Mouse (Mus musculus) kidney, postnatal 0 days (tissue): ENCODE results near the gene Cfl1. TPM values are rescaled to one million over a fixed set of nuclear protein-coding genes. Genes with fewer than 3 reads are reported as not detected.

Experiments used
- ATAC-seq: fragments of 200-750 bp; cut with Nextera tagmentation; replicated peaks from 2 replicates; pipeline ENCODE4 v1.8.0; 2017; ENCODE audit warnings: low read depth, moderate number of reproducible peaks, moderate TSS enrichment, moderate library complexity; ENCODE audit not compliant: low FRiP score
- DNase-seq: peaks from one replicate; pipeline ENCODE4 v3.0.0-alpha.2; 2016; ENCODE audit warnings: low spot score
- H3K27ac ChIP-seq: fragments of 300-500 bp; sonication (generic); 2 replicates; pipeline ENCODE4 v1.5.1; 2014; ENCODE audit warnings: mild to moderate bottlenecking
- H3K27me3 ChIP-seq: fragments of 300-500 bp; sonication (generic); 2 replicates; pipeline ENCODE4 v1.6.1; 2014; ENCODE audit warnings: low read length, mixed read lengths; ENCODE audit not compliant: insufficient read depth
- H3K36me3 ChIP-seq: fragments of 300-500 bp; sonication (generic); 2 replicates; pipeline ENCODE4 v1.6.1; 2014; ENCODE audit warnings: low read length, mixed read lengths; ENCODE audit not compliant: insufficient read depth
- H3K4me1 ChIP-seq: fragments of 300-500 bp; sonication (generic); replicated peaks from 2 replicates; pipeline ENCODE4 v1.6.1; 2014; ENCODE audit warnings: antibody characterized with exemption, low read length, mixed read lengths; ENCODE audit not compliant: insufficient read depth
- H3K4me2 ChIP-seq: fragments of 300-500 bp; sonication (generic); 2 replicates; pipeline ENCODE4 v1.6.1; 2014; ENCODE audit warnings: mild to moderate bottlenecking, low read length, moderate library complexity, mixed read lengths
- H3K4me3 ChIP-seq: fragments of 300-500 bp; sonication (generic); replicated peaks from 2 replicates; pipeline ENCODE4 v1.5.1; 2014; ENCODE audit warnings: low read depth, low read length
- H3K9ac ChIP-seq: fragments of 300-500 bp; sonication (generic); 2 replicates; pipeline ENCODE4 v1.6.1; 2014; ENCODE audit warnings: low read depth, low read length
- H3K9me3 ChIP-seq: fragments of 300-500 bp; sonication (generic); replicated peaks from 2 replicates; pipeline ENCODE4 v1.6.1; 2016; ENCODE audit warnings: low read length, inconsistent platforms, mixed read lengths
- CTCF ChIP-seq: IDR thresholded peaks from 2 replicates; pipeline ENCODE4 v1.5.1; 2016; ENCODE audit warnings: antibody characterized with exemption, low read depth, mild to moderate bottlenecking, moderate library complexity
- WGBS: fragments of 180-500 bp; shearing (Covaris S2); extraction: QIAGEN DNeasy Blood & Tissue Kit; methylation state at CpG from one replicate; pipeline ENCODE4 v1.1.7; 2014; 5-methylcytosine and 5-hydroxymethylcytosine counted together
- polyA plus RNA-seq: library from polyadenylated mRNA; unstranded; fragments of >200 nt; fragmentation: Nextera tagmentation; extraction: Ambion mirVana; gene quantifications from 2 replicates; pipeline ENCODE4 v1.2.1, GENCODE M21; 2015

Cfl1 gene
- 2,170 and 2,281 TPM in 2 replicates for polyA plus RNA-seq

DNA sequence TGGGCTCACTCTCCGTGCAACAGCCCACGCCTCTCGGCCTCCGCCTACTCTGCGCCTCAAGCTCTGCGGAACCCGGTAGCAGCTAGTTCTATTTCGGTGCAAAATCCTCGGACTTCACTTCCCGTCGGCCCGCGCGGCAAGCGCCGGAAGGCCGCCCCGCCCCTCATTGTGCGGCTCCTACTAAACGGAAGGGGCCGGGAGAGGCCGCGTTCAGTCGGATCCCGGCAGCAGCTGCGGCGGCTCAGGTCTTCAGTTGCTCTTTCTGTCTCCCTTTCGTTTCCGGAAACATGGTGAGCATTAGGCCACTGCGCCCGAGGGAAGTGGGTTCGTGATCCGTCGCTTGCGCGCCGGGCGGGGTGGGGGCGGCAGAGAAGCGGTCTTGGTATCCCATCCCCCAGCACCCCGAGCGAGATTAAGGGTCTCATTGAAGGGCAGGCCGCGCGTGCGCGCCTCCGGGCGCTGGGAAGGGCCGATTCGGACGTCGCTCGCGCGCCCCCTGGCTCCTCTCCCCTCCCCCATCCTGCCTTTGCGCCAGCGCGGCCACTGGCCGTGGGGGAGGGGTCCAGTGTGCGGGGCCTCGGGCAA lies at the start of gene Cfl1:
Cfl1 (plus strand) TSS at position 143 of the 585 bp plus-strand sequence.
- TF ChIP-seq CTCF: peak; percentile 36; the same call in 1 of the 2 replicates
- WGBS: under 1% methylated on average over 61 of the region's 62 CpGs
- Histone ChIP-seq H3K9me3 (no peaks in the 10 kb centered on the region), H3K4me2 (peak within 1 kb of the TSS; percentile 77), H3K4me1 (peaks cover 4% of the 10 kb centered on the region), H3K27me3 (no peaks in the 10 kb centered on the region), H3K36me3 (peaks cover 21% of the 10 kb centered on the region; the same call in 1 of the 2 replicates), H3K27ac (peak within 1 kb of the TSS; percentile 99), H3K4me3 (peak within 1 kb of the TSS; percentile 99), H3K9ac (peak within 1 kb of the TSS; percentile 87)
- ATAC-seq (peak; percentile 53), DNase-seq (peak; percentile 98)

DNA sequence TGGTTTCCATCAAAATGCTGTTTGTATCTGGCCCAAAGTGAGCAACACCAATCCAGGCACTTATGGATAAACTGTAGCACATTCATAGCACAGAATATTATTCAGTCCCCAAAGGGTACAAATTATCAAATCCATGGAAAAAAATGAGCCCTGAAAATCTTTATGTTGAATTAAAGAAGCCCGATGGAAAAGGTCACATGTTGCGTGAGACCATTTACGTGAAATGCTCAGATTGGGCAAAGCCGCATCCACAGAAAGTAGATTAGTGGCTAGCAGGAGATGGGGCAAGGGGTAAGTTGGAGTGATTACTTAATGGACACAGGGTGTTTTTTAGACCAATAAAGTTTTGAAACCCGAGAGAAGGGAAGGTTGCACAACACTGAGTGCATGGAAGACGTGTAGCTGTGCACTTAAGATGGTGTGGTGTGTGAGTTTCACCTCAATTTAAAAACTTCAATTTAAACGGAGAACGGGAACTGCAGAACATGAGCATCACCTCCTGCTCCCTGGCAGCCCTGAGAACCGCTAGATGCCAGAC lies 45.8 kb upstream of the Cfl1 start:
- no peak overlapping the region for H3K4me3 ChIP-seq
- H3K4me2 ChIP-seq: no peak overlapping the region
- no peak for TF ChIP-seq CTCF
- WGBS: 58% methylated on average over 9 of the region's 9 CpGs
- H3K4me1 ChIP-seq: peaks cover 16% of the 10 kb centered on the region
- no peak for ATAC-seq
- DNase-seq: no peak
- no peaks in the 10 kb centered on the region for H3K36me3 ChIP-seq
- H3K9ac ChIP-seq: no peak overlapping the region
- H3K9me3 ChIP-seq: no peaks in the 10 kb centered on the region
- H3K27me3 ChIP-seq: peaks cover 8% of the 10 kb centered on the region; the same call in 1 of the 2 replicates
- no peak overlapping the region for H3K27ac ChIP-seq

DNA sequence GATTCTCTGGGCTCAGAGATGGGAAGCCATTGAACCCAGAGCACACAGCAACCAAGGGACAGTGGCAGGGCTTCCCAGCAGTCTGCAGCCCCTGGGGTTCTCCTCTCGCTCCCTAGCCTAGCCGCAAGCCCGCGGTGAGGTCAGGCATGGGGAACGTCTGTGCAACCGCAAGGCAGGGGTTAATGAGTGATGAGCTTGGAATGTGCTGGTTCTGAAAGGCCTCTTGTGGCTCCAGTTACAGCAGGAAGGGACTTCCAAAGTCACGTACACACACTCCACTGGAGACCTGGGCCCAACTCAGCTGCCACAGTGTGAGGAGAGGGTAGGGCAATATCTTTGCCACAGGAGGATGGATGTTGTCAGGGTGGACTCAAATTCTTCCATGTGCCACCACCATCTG lies 45.3 kb upstream of the Cfl1 start:
- Histone ChIP-seq H3K4me1 (peaks cover 16% of the 10 kb centered on the region), H3K36me3 (no peaks in the 10 kb centered on the region), H3K9me3 (no peaks in the 10 kb centered on the region), H3K4me2 (no peak overlapping the region), H3K27me3 (peaks cover 8% of the 10 kb centered on the region; the same call in 1 of the 2 replicates), H3K27ac (no peak overlapping the region), H3K9ac (0 out of 2 replicates have a peak overlapping the region, but pooled peaks have one; percentile 4), H3K4me3 (no peak overlapping the region)
- WGBS: 7% methylated on average over 7 of the region's 7 CpGs
- no peak for DNase-seq
- no peak for TF ChIP-seq CTCF
- ATAC-seq: peak; percentile 19; the same call in 1 of the 2 replicates

DNA sequence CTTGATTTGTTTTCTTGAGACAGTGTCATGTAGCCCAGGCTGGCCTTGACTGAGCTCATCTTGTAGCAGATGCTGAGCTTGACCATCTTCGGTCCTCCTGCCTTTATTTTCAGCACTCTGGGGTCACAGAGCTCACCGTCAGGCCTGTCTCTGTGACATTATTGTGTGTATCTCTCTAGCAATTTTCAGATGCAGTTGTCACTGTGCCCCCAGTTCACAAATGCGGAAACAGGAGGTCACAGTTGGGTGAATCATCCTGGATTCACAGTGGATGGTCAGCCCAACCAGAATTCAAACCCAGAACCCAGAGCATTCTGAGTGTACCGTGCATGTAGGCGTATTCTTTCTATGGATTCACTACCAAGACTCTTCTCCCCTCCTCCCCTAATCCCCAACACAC lies 44.5 kb upstream of the Cfl1 start:
- no peak for TF ChIP-seq CTCF
- Histone ChIP-seq H3K4me1 (peaks cover 16% of the 10 kb centered on the region), H3K36me3 (no peaks in the 10 kb centered on the region), H3K4me3 (no peak overlapping the region), H3K27ac (no peak overlapping the region), H3K9ac (no peak overlapping the region), H3K9me3 (no peaks in the 10 kb centered on the region), H3K27me3 (peaks cover 8% of the 10 kb centered on the region; the same call in 1 of the 2 replicates), H3K4me2 (no peak overlapping the region)
- ATAC-seq: no peak
- no peak for DNase-seq
- WGBS: 85% methylated on average over 5 of the region's 5 CpGs

DNA sequence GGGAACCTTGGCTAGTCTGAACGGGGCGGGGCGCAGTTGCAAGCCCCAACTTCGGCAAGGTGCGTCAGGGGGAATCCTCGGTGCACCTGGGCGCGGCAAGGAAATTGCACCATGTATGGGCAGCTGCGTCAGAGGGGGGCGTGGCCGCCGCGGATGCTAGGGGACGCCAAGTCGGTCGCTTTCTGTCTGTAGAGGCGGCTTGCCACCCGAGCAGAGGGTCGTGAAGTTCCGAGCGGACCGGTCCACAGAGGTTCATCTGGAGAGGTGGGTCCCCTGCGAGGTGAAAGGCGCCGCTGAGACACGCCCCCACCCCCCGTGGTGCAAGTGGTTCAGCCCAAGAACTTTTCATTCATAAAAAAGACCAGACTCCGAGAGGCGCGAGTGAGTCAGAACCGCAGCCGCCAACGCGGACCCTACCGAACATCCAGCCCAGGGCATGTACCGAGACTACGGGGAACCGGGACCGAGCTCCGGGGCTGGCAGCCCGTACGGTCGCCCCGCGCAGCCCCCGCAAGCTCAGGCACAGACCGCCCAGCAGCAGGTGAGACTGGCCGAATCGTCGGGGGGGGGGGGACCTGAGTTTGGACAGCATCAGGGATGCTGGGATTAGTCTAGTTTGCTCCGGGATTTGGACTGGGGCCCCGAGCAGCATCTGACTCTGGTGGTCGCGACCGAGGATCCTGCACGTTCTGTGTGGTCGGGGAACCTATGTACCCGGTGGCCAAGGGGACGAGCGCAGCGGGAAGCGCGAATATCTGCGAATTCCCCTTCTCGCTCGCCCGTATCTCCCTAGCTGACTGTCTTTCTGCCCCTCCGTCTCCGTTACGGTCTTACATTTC lies 42.5 kb upstream of the Cfl1 start, which contains the start of gene Fosl1:
Fosl1 (plus strand) TSS at position 33 of the 839 bp plus-strand sequence.
- Histone ChIP-seq H3K27ac (no peak within 1 kb of the TSS), H3K9ac (peak within 1 kb of the TSS; percentile 36), H3K27me3 (peaks cover 8% of the 10 kb centered on the region; the same call in 1 of the 2 replicates), H3K36me3 (no peaks in the 10 kb centered on the region), H3K9me3 (no peaks in the 10 kb centered on the region), H3K4me3 (peak within 1 kb of the TSS; percentile 58), H3K4me2 (peak within 1 kb of the TSS; percentile 96), H3K4me1 (peaks cover 16% of the 10 kb centered on the region)
- under 1% methylated on average over 70 of the region's 70 CpGs for WGBS
- TF ChIP-seq CTCF: no peak
- peak; percentile 65 for DNase-seq
- peak; percentile 41 for ATAC-seq
